17 mouse cellular contexts compared by ENCODE assay signal in genomic region chr8:121879712-121880111, GRCm38 (mm10).
"Had no signal": no experiment of that assay in that cellular context is flagged by ENCODE, and none has a peak within 500 bp of the region (broad histone marks: within the 10 kb centered on the region; RNA-seq: fewer than 3 reads in every experiment).

No protein-coding gene starts in this region.

- ATAC-seq: lung, postnatal 0 days; midbrain, embryonic 13.5 days; midbrain, embryonic 15.5 days had no signal

- H3K36me3 ChIP-seq: midbrain, embryonic 15.5 days had no signal

- H3K27me3 ChIP-seq: lung, embryonic 15.5 days; megakaryocyte, embryonic 14.5 days; midbrain, embryonic 13.5 days; midbrain, embryonic 15.5 days; neural tube, embryonic 12.5 days; stomach, embryonic 15.5 days had no signal

- H3K4me1 ChIP-seq: midbrain, embryonic 13.5 days; midbrain, embryonic 15.5 days; neural tube, embryonic 12.5 days had no signal

- H3K9ac ChIP-seq: lung, embryonic 15.5 days; midbrain, embryonic 13.5 days; midbrain, embryonic 15.5 days; neural tube, embryonic 12.5 days; stomach, embryonic 15.5 days had no signal

- DNase-seq: lung, adult 2 months; lung, postnatal 14 days; lung, postnatal 36 days; right cerebral cortex, postnatal 14 days; thymus, adult 2 months; thymus, postnatal 25 days; thymus, postnatal 4 days had no signal

- H3K9me3 ChIP-seq: lung, embryonic 15.5 days; megakaryocyte, embryonic 14.5 days; midbrain, embryonic 13.5 days; midbrain, embryonic 15.5 days; neural tube, embryonic 12.5 days; stomach, embryonic 15.5 days had no signal

- H3K4me2 ChIP-seq: lung, embryonic 15.5 days; midbrain, embryonic 11.5 days; midbrain, embryonic 13.5 days; midbrain, embryonic 15.5 days; neural tube, embryonic 12.5 days; stomach, embryonic 15.5 days had no signal

- H3K27ac ChIP-seq: lung, embryonic 15.5 days; macrophage; midbrain, embryonic 13.5 days; midbrain, embryonic 15.5 days; neural tube, embryonic 12.5 days; stomach, embryonic 15.5 days; stomach, postnatal 0 days had no signal

- H3K4me3 ChIP-seq: lung, embryonic 15.5 days; megakaryocyte, embryonic 14.5 days; midbrain, embryonic 13.5 days; midbrain, embryonic 15.5 days; neural tube, embryonic 12.5 days; stomach, embryonic 15.5 days had no signal
